Mouse (Mus musculus): ENCODE measurements around the gene Trak1. TPM values are rescaled to one million over a fixed set of nuclear protein-coding genes. Genes with fewer than 3 reads are reported as not detected.

Gene Trak1
- polyA plus RNA-seq, 1 experiment from 2014 or later = 20.8 TPM

DNA sequence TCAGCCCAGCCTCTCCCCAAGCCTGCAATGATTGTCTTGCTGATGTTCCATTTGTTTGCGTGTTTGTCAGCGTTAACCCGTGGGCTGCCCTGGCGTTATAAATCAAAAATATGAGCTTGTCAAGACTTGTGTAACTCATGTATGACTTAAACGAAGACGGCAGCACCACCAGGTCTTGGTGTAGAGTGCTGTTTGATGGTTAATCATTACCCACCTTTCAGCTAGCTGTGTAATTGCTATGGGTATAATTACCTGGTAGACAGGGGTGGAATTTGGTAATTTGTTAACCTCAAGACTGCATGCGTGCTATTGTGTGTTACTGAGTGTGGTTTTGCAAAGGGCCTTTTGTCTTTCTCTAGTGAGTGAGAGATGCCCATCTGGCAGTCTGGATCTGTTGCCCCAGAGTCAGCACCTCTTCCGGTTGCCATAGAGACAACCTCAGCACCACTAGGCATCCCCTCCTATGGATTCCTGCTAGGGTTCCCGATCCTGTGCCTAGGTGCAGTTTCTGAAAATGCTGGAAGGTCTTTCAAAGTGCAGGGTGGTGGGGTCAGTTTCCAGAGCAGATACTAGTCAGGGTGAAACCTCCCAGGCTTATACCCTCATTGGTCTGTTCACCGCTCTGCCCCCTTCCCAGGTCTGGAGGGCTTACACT lies 15.1 kb downstream of the Trak1 start:
- DNase-seq = peak; percentile 52
- no peak overlapping the region for H3K9ac ChIP-seq
- ATAC-seq (ENCODE audit: insufficient read depth) = no peak
- 51% methylated on average over 10 of the region's 10 CpGs for WGBS
- no peak overlapping the region for H3K4me3 ChIP-seq (ENCODE audit: low read depth, low read length)
- H3K9me3 ChIP-seq (ENCODE audit: low read depth, low read length) = no peaks in the 10 kb centered on the region
- H3K4me2 ChIP-seq = no peak overlapping the region
- H3K27ac ChIP-seq (ENCODE audit: low read depth) = no peak overlapping the region
- no peak for TF ChIP-seq CTCF (IDR thresholded peaks at IDR 0.05; ENCODE audit: low read depth)
- no peaks in the 10 kb centered on the region for H3K27me3 ChIP-seq (ENCODE audit: insufficient read depth, low read length)
- peaks cover 17% of the 10 kb centered on the region for H3K4me1 ChIP-seq (ENCODE audit: insufficient read depth)
- no peaks in the 10 kb centered on the region for H3K36me3 ChIP-seq (ENCODE audit: insufficient read depth)

DNA sequence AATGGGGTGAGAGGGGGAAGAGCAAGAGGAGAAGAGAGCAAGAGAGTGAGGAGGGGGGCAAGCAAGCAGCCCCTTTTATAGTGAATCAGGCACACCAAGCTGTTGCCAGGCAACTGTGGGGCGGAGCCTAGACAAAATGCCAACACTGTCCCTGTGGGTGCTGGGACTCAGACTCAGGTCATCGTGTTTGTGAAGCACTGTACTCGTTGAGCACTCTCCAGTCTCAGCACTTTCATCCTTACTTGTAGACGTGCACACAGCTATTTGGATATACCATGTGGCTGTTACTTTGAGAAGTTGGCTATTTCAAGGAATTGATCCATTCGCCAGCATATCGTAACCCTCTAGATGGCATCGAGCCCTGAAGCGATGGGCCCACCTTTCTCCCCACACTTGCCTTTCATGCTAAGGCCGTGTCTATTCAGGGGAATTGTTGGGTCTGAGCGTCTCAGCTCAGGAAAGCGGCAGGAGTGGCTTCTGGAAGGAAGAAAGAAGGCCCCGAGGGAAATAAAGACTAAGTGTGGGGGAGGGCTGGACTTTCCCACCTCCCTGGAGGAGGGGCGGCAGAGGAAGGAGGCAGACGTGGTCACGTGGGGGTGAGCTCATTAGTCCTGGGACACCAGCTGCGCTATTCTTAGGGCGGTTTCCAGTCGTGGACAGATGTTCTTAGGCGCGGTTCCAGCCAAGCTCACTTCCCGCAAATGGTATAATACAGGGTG lies 16.5 kb downstream of the Trak1 start:
- peaks cover 18% of the 10 kb centered on the region for H3K4me1 ChIP-seq (ENCODE audit: insufficient read depth)
- peak overlapping the region; percentile 42 for H3K9ac ChIP-seq

DNA sequence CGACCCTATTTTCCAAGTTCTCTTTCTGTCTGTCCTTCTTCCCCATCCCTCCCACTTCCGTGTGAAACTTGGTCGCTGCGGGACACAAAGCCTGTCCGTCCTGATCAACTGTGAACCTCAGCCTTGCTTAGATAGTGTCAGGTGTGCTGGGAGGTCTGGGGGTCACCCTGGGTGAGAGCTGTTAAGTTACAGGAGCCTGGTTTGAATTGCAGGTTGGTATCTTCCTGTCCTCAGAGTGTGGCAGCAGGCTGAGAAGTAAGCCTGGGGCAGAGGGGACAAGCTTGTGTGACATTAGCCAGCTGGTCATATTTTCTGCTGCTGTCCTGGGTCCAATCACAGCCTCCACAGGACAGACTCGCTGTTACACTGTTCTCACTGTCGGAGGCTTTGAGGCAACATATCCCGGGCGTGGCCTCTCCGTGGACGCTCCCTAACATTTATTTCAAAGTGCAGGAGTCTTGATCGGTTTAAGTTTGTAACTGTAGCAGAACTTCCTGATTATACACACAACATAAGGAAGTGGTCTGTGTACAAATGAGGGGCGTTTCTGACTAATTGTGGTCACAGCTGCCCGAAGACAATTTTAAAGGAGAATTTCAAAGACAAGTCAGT lies 17.3 kb downstream of the Trak1 start:
- Histone ChIP-seq H3K9me3 (ENCODE audit: low read depth, low read length) (no peaks in the 10 kb centered on the region), H3K27ac (ENCODE audit: low read depth) (peak overlapping the region; percentile 94), H3K36me3 (ENCODE audit: insufficient read depth) (0 out of 2 replicates have a peak, but pooled peaks cover 2% of the 10 kb centered on the region), H3K4me1 (ENCODE audit: insufficient read depth) (peaks cover 18% of the 10 kb centered on the region), H3K4me2 (peak overlapping the region; percentile 77), H3K9ac (peak overlapping the region; percentile 42), H3K4me3 (ENCODE audit: low read depth, low read length) (peak overlapping the region; percentile 30), H3K27me3 (ENCODE audit: insufficient read depth, low read length) (no peaks in the 10 kb centered on the region)
- DNase-seq (peak; percentile 77), ATAC-seq (ENCODE audit: insufficient read depth) (peak; percentile 68)
- WGBS = 10% methylated on average over 14 of the region's 14 CpGs
- no peak for TF ChIP-seq CTCF (IDR thresholded peaks at IDR 0.05; ENCODE audit: low read depth)

More for the DNA sequence above, 16.5 kb downstream of the Trak1 start:
- peak overlapping the region; percentile 94 for H3K27ac ChIP-seq (ENCODE audit: low read depth)
- H3K27me3 ChIP-seq (ENCODE audit: insufficient read depth, low read length) = no peaks in the 10 kb centered on the region
- 0 out of 2 replicates have a peak, but pooled peaks cover 2% of the 10 kb centered on the region for H3K36me3 ChIP-seq (ENCODE audit: insufficient read depth)
- H3K9me3 ChIP-seq (ENCODE audit: low read depth, low read length) = no peaks in the 10 kb centered on the region
- WGBS = 1% methylated on average over 21 of the region's 21 CpGs
- peak overlapping the region; percentile 30 for H3K4me3 ChIP-seq (ENCODE audit: low read depth, low read length)
- ATAC-seq (ENCODE audit: insufficient read depth) (peak; percentile 89), DNase-seq (peak; percentile 94)
- peak overlapping the region; percentile 77 for H3K4me2 ChIP-seq
- TF ChIP-seq CTCF (IDR thresholded peaks at IDR 0.05; ENCODE audit: low read depth) = no peak

DNA sequence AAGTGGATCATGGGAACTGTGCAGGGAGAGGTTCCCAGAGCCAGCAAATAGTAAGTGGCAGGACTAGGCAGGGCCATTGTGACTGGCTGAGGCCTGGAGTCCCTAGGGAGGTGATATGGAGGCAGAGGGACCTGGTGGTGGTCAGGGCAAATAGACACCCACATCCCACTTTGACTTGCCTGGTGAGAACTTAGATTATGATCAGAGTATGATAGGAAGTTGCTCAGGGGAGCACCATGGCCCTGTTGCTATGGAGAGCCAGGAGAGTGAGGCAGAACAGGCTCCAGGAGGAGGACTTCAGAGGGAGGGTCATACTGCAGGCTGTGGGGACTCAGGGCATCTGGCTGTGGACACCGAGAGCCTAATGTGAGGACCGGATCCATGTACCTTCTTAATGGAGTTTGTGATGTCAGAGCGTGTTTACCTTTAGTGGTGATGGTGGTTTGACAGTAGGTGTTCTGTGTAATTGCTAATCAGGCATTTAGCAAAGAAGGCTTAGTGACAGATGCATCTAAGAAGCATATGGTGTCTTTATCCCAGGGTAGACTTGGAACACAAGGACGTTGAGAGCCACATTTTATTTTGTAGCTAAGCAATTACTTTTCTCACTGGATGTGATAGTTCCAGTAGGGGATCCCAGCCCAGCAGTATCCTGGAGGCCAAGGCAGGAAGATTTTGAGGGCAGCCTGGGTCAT lies 18.7 kb downstream of the Trak1 start:
- Histone ChIP-seq H3K4me1 (ENCODE audit: insufficient read depth) (peaks cover 18% of the 10 kb centered on the region), H3K27me3 (ENCODE audit: insufficient read depth, low read length) (no peaks in the 10 kb centered on the region), H3K4me2 (no peak overlapping the region), H3K27ac (ENCODE audit: low read depth) (peak overlapping the region; percentile 69; the same call in 1 of the 2 replicates), H3K9me3 (ENCODE audit: low read depth, low read length) (no peaks in the 10 kb centered on the region), H3K4me3 (ENCODE audit: low read depth, low read length) (no peak overlapping the region), H3K9ac (no peak overlapping the region), H3K36me3 (ENCODE audit: insufficient read depth) (0 out of 2 replicates have a peak, but pooled peaks cover 2% of the 10 kb centered on the region)
- no peak for DNase-seq
- 70% methylated on average over 4 of the region's 4 CpGs for WGBS
- ATAC-seq (ENCODE audit: insufficient read depth) = no peak
- TF ChIP-seq CTCF (IDR thresholded peaks at IDR 0.05; ENCODE audit: low read depth) = no peak

DNA sequence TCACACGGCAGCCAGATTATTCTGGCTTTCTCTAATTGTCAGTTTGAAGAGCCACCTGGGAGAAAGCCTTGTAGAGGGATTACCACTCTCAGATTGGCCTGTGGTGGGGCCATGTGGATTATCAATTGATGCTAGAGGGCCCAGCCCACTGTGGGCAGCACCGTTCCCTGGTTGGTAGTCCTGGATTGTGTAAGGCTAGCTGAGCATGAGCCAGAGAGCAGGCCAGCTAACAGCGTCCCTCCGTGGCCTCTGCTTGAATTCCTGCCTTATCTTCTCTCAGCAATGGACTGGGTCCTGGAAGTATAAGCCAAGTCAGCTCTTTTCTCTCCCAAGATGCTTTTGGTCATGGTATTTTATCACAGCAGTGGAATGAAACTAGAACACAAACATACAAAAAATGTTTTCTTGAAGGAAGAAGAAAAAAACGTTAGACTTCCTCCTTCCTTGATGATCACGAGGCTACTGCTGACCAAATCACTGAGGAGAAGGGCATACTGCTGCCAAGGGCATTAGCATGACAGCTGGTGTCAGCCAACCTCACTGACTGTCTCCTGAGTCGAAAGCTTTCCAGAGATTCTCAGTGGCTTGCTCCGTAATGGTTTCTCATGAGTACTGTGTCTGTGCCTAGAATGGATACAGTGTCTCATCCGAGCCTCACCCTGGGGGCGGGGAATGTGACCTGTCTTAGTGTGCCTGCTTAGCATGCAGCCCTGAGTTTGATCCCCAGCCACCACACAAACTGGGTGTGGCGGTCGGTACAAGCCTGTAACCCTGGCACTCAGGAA lies 19.5 kb downstream of the Trak1 start:
- H3K9ac ChIP-seq = no peak overlapping the region
- no peak overlapping the region for H3K4me3 ChIP-seq (ENCODE audit: low read depth, low read length)
- H3K27ac ChIP-seq (ENCODE audit: low read depth) = peak overlapping the region; percentile 69
- peaks cover 18% of the 10 kb centered on the region for H3K4me1 ChIP-seq (ENCODE audit: insufficient read depth)
- H3K4me2 ChIP-seq = no peak overlapping the region
- no peaks in the 10 kb centered on the region for H3K9me3 ChIP-seq (ENCODE audit: low read depth, low read length)
- ATAC-seq (ENCODE audit: insufficient read depth) (no peak), DNase-seq (no peak)
- 0 out of 2 replicates have a peak, but pooled peaks cover 3% of the 10 kb centered on the region for H3K36me3 ChIP-seq (ENCODE audit: insufficient read depth)
- WGBS = 51% methylated on average over 12 of the region's 12 CpGs
- H3K27me3 ChIP-seq (ENCODE audit: insufficient read depth, low read length) = no peaks in the 10 kb centered on the region
- TF ChIP-seq CTCF (IDR thresholded peaks at IDR 0.05; ENCODE audit: low read depth) = no peak

DNA sequence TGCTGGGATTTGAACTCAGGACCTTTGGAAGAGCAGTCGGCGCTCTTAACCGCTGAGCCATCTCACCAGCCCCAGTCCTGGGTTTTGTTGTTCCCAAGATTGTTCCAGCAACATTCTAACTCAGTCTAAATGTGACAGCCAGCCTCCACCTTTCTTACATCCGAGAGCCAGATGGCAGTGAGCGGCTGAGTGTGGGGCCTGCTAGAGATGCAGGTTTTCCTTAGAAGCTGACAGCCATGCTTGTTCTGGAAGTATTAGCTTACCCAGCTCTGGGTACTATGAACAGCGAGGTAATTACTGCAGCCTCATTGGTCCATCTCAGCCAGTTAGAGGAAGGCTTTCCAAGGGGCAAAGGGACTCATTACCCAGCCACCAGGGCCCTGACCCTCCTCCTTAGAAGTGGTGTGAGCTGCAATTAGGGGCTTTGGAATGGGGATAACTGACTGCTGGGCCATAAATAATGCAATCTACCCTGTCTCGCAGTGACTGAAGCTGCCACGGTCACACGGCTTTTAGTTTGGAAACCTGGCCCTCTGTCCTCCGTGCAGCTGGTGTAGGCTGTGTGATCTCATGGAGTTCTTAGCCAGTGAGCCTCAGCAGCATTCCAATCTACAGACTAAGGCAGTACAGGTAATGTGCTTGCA lies 22.1 kb downstream of the Trak1 start:
- Histone ChIP-seq H3K4me1 (ENCODE audit: insufficient read depth) (peaks cover 8% of the 10 kb centered on the region; the same call in 1 of the 2 replicates), H3K27me3 (ENCODE audit: insufficient read depth, low read length) (no peaks in the 10 kb centered on the region), H3K9me3 (ENCODE audit: low read depth, low read length) (no peaks in the 10 kb centered on the region), H3K36me3 (ENCODE audit: insufficient read depth) (0 out of 2 replicates have a peak, but pooled peaks cover 7% of the 10 kb centered on the region), H3K4me2 (no peak overlapping the region), H3K4me3 (ENCODE audit: low read depth, low read length) (no peak overlapping the region), H3K9ac (no peak overlapping the region), H3K27ac (ENCODE audit: low read depth) (0 out of 2 replicates have a peak overlapping the region, but pooled peaks have one; percentile 8)
- ATAC-seq (ENCODE audit: insufficient read depth) = no peak
- no peak for DNase-seq
- no peak for TF ChIP-seq CTCF (IDR thresholded peaks at IDR 0.05; ENCODE audit: low read depth)
- WGBS = 79% methylated on average over 10 of the region's 10 CpGs

All from lung, embryonic 14.5 days (tissue).